Mouse (Mus musculus): ENCODE measurements around the gene Upb1. TPM values are rescaled to one million over a fixed set of nuclear protein-coding genes. Genes with fewer than 3 reads are reported as not detected.

Upb1 gene
- total and polyA plus RNA-seq, 3 experiments: 1.3 to 2.0 (median 1.6) TPM

DNA sequence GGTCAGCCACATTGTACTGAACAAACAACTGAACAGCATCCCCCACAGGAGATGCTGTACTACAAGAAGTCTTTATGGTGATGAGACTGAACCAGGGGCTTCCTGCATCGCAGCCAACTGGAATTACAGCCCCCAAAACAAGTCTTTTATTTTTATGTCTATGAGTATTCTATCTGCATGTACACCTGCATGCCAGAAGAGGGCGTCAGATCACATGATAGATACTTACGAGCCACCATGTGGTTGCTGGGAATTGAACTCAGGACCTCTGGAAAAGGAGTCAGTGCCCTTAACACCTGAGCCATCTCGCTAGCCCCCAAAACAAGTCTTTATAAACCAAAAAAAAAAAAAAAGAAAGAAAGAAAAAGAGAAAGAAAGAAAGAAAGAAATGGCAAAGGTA is 42.1 kb downstream of the Upb1 start:
- H3K4me1 ChIP-seq (ENCODE audit: control insufficient read depth in 1 of 2, insufficient read depth in 2 of 2): peaks cover 13 to 40% of the 10 kb centered on the region in 2 experiments
- TF ChIP-seq JUN (IDR thresholded peaks at IDR 0.05; ENCODE audit: insufficient read depth, low read depth, low read length) (no peak), MYC (IDR thresholded peaks at IDR 0.05; ENCODE audit: low read depth, low read length) (no peak), ZNF384 (IDR thresholded peaks at IDR 0.05; ENCODE audit: low read depth, low read length) (no peak), MEF2A (IDR thresholded peaks at IDR 0.05; ENCODE audit: borderline replicate concordance, low read depth, low read length) (no peak), USF1 (IDR thresholded peaks at IDR 0.05; ENCODE audit: low read depth, low read length) (no peak), CTCF (conservative IDR thresholded peaks at IDR 0.05 in 1 of 2, IDR thresholded peaks at IDR 0.05 in 1 of 2; ENCODE audit: low read depth in 2 of 2, low read length in 2 of 2) (peak in 1 of 2 experiments; percentile 52; a peak in 2 of 4 replicates), NRF1 (IDR thresholded peaks at IDR 0.05; ENCODE audit: low read depth, low read length) (no peak), ETS1 (conservative IDR thresholded peaks at IDR 0.05; ENCODE audit: low read depth, low read length) (no peak), CHD1 (IDR thresholded peaks at IDR 0.05; ENCODE audit: low read depth, low read length) (no peak), MAX (IDR thresholded peaks at IDR 0.05; ENCODE audit: low read length) (no peak), SMC3 (IDR thresholded peaks at IDR 0.05; ENCODE audit: low read depth, low read length) (peak; percentile 39), UBTF (IDR thresholded peaks at IDR 0.05; ENCODE audit: low read depth, low read length) (no peak), RAD21 (IDR thresholded peaks at IDR 0.05; ENCODE audit: low read depth, low read length) (peak; percentile 13), PAX5 (IDR thresholded peaks at IDR 0.05; ENCODE audit: low read length) (no peak), NELFE (IDR thresholded peaks at IDR 0.05; ENCODE audit: low read depth, low read length) (no peak), MAFK (IDR thresholded peaks at IDR 0.05; ENCODE audit: insufficient replicate concordance, low read length) (no peak), TCF12 (IDR thresholded peaks at IDR 0.05; ENCODE audit: low read depth, low read length) (no peak), JUND (conservative IDR thresholded peaks at IDR 0.05; ENCODE audit: low read depth, low read length) (no peak), ZMIZ1 (IDR thresholded peaks at IDR 0.05; ENCODE audit: low read depth, low read length) (no peak), KAT2A (IDR thresholded peaks at IDR 0.05; ENCODE audit: insufficient replicate concordance, low read length) (no peak)
- no peak overlapping the region for H3K9ac ChIP-seq (ENCODE audit: insufficient read depth, low read depth)
- H3K4me2 ChIP-seq (ENCODE audit: insufficient read depth, low read depth, poor library complexity, severe bottlenecking): no peak overlapping the region
- no peaks in the 10 kb centered on the region for H3K79me2 ChIP-seq (replicated peaks; ENCODE audit: control insufficient read depth, extremely low read depth, insufficient read depth, poor library complexity, severe bottlenecking)
- no peak for DNase-seq (ENCODE audit: extremely low read depth)
- H3K27ac ChIP-seq (ENCODE audit: insufficient read depth, low read depth): no peak overlapping the region
- no peaks in the 10 kb centered on the region for H3K9me3 ChIP-seq (replicated peaks; ENCODE audit: low read length)
- in situ Hi-C loops (cut with MboI; ENCODE audit: low pct_ligation_motif_present, low pct_unique_long_range_greater_than_20kb, low sequenced_read_pairs) (loop anchor here (10.0 kb wide), 1 partner anchor 62 kb away; no protein-coding TSS in a partner anchor), dilution Hi-C loops (cut with MboI; ENCODE audit: extremely low pct_ligation_motif_present, extremely low pct_unique_long_range_greater_than_20kb, low sequenced_read_pairs) (no loop called here)
- H3K4me3 ChIP-seq (replicated peaks in 1 of 3; ENCODE audit: low read depth in 2 of 3, low read length in 2 of 3, poor library complexity in 1 of 3): no peak overlapping the region
- H3K36me3 ChIP-seq (replicated peaks in 1 of 2; ENCODE audit: control insufficient read depth in 1 of 2, insufficient read depth in 1 of 2, low read length in 1 of 2): no peaks in the 10 kb centered on the region
- no peaks in the 10 kb centered on the region for H3K27me3 ChIP-seq (replicated peaks)

DNA sequence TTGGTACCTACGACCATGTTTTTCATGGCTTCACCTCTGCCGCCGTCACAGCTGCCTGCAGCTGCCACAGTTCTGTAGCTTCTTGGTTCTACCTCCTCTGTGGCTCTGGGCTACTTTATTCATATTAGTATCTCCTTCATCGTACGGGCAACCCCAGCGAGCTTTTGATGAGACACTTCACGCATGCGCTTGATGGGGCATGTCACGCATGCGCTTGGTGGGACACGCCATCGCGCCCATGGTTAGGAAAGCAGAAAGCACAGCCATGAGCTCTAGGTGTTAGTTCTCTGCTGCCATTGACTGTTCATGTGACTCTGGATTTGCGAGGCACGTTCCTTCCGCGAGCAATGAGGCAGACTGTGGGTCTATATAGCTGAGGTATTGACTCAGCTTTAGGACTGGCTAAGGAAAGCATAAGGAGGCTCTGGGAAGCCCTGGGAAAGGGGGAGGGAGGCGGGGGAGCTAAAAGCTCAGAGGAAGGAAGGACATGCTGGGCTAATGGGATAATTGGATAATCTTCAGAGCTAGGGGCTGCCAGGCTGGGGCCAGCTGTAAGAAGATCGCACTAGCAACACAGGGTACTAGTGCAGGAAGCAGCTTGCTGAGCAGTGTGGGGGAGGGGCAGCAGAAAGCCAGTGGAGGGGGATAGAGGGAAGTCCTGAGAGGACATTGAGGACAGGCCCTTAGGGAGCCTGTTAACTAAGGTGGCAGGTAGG is 43.4 kb downstream of the Upb1 start:
- no peak for DNase-seq (ENCODE audit: extremely low read depth)
- Histone ChIP-seq H3K9me3 (replicated peaks; ENCODE audit: low read length) (no peaks in the 10 kb centered on the region), H3K79me2 (replicated peaks; ENCODE audit: control insufficient read depth, extremely low read depth, insufficient read depth, poor library complexity, severe bottlenecking) (no peaks in the 10 kb centered on the region), H3K4me3 (replicated peaks in 1 of 3; ENCODE audit: low read depth in 2 of 3, low read length in 2 of 3, poor library complexity in 1 of 3) (no peak overlapping the region), H3K27me3 (replicated peaks) (no peaks in the 10 kb centered on the region), H3K4me1 (ENCODE audit: control insufficient read depth in 1 of 2, insufficient read depth in 2 of 2) (peaks cover 20 to 52% of the 10 kb centered on the region in 2 experiments), H3K4me2 (ENCODE audit: insufficient read depth, low read depth, poor library complexity, severe bottlenecking) (no peak overlapping the region), H3K27ac (ENCODE audit: insufficient read depth, low read depth) (no peak overlapping the region), H3K36me3 (replicated peaks in 1 of 2; ENCODE audit: control insufficient read depth in 1 of 2, insufficient read depth in 1 of 2, low read length in 1 of 2) (no peaks in the 10 kb centered on the region), H3K9ac (ENCODE audit: insufficient read depth, low read depth) (no peak overlapping the region)
- TF ChIP-seq ZKSCAN1 (IDR thresholded peaks at IDR 0.05; ENCODE audit: borderline replicate concordance, low read depth, low read length) (no peak), MEF2A (IDR thresholded peaks at IDR 0.05; ENCODE audit: borderline replicate concordance, low read depth, low read length) (no peak), GABPA (IDR thresholded peaks at IDR 0.05; ENCODE audit: insufficient replicate concordance, low read depth, low read length) (no peak), MAZ (IDR thresholded peaks at IDR 0.05; ENCODE audit: low read depth, low read length) (no peak), USF1 (IDR thresholded peaks at IDR 0.05; ENCODE audit: low read depth, low read length) (no peak), TBP (conservative IDR thresholded peaks at IDR 0.05; ENCODE audit: low read depth, low read length) (no peak)
- dilution Hi-C loops (cut with MboI; ENCODE audit: extremely low pct_ligation_motif_present, extremely low pct_unique_long_range_greater_than_20kb, low sequenced_read_pairs) (no loop called here), in situ Hi-C loops (cut with MboI; ENCODE audit: low pct_ligation_motif_present, low pct_unique_long_range_greater_than_20kb, low sequenced_read_pairs) (loop anchor here (10.0 kb wide), 1 partner anchor 61 kb away; no protein-coding TSS in a partner anchor)

All from CH12.LX (cell line).